Mouse (Mus musculus) cortical plate, adult 2 months (tissue): Measurements from ENCODE around the gene Arap2.

Source experiments
- CTCF ChIP-seq: fragments of 200-500 bp; IDR thresholded peaks from 2 replicates; pipeline ENCODE4 v1.5.1; 2011; ENCODE audit warnings: mild to moderate bottlenecking, control low read depth, low read length; ENCODE audit not compliant: insufficient read depth; ENCODE audit errors: extremely low read depth
- POLR2A ChIP-seq: fragments of 200-500 bp; IDR thresholded peaks from 2 replicates; pipeline ENCODE4 v1.6.1; 2011; ENCODE audit warnings: mild to moderate bottlenecking, low read length, control low read depth; ENCODE audit not compliant: insufficient read depth; ENCODE audit errors: extremely low read depth

- TF ChIP-seq CTCF = no peak
- no peak for TF ChIP-seq POLR2A
Measured at GRCm38 (mm10) chr5:62664847-62665246, 101.1 kb downstream of the Arap2 start.
